Mouse (Mus musculus): ENCODE results near the gene Pabpc4. TPM values are rescaled to one million over a fixed set of nuclear protein-coding genes. Genes with fewer than 3 reads are reported as not detected.
A peak's percentile ranks its signal among the peaks of the same experiment; 100 is the strongest.
"Not testable (repeated sequence)": the region's sequence is repeated elsewhere in the genome, so short reads cannot be mapped to it uniquely, and the experiment has no call there.

Gene Pabpc4
- total and polyA plus RNA-seq, 3 experiments: 394 to 684 TPM; not detected in 1

- no peaks in the 10 kb centered on the region for H3K9me3 ChIP-seq (replicated peaks; ENCODE audit: insufficient read depth, low read length)
- H3K4me1 ChIP-seq (ENCODE audit: control insufficient read depth in 1 of 2, insufficient read depth in 2 of 2, low read length in 2 of 2): no peaks in the 10 kb centered on the region
- no peak overlapping the region for H3K4me3 ChIP-seq (ENCODE audit: control insufficient read depth in 1 of 2, insufficient read depth in 1 of 2, low read depth in 2 of 2, low read length in 2 of 2)
- H3K79me2 ChIP-seq (ENCODE audit: control insufficient read depth, insufficient read depth, low read length, poor library complexity): no peaks in the 10 kb centered on the region
- peak; percentile 27 for DNase-seq (ENCODE audit: low read depth, low spot score)
- H3K9ac ChIP-seq (ENCODE audit: control insufficient read depth, low read depth, low read length, poor library complexity, severe bottlenecking): no peak overlapping the region
- no peak overlapping the region for H3K27ac ChIP-seq (ENCODE audit: control insufficient read depth, low read depth, low read length)
- H3K27me3 ChIP-seq (ENCODE audit: control insufficient read depth in 1 of 2, insufficient read depth in 2 of 2, low read length in 2 of 2): no peaks in the 10 kb centered on the region
- no peak for TF ChIP-seq POLR2AphosphoS2 (IDR thresholded peaks at IDR 0.05; ENCODE audit: low read length)
- TF ChIP-seq MXI1 (IDR thresholded peaks at IDR 0.05; ENCODE audit: low read depth, low read length): no peak
- TF ChIP-seq SMC3 (IDR thresholded peaks at IDR 0.05; ENCODE audit: low read depth, low read length): peak; percentile 30; the same call in 1 of the 2 replicates
- TF ChIP-seq ZC3H11A (IDR thresholded peaks at IDR 0.05; ENCODE audit: low read depth, low read length): 0 out of 2 replicates have a peak, but pooled peaks have one; percentile 11
- peak; percentile 21 to 40 (median 38); a peak in 5 of 6 replicates for TF ChIP-seq CTCF (IDR thresholded peaks at IDR 0.05 in 2 of 3, conservative IDR thresholded peaks at IDR 0.05 in 1 of 3; ENCODE audit: control insufficient read depth in 1 of 3, insufficient read depth in 1 of 3, low read depth in 2 of 3, low read length in 3 of 3, poor library complexity in 1 of 3, severe bottlenecking in 1 of 3)
- TF ChIP-seq MAZ (IDR thresholded peaks at IDR 0.05; ENCODE audit: low read depth, low read length): no peak
- no peak for TF ChIP-seq TCF12 (IDR thresholded peaks at IDR 0.05; ENCODE audit: low read depth, low read length)
- no peak for TF ChIP-seq CHD1 (IDR thresholded peaks at IDR 0.05; ENCODE audit: low read depth, low read length)
- no peak for TF ChIP-seq POLR2A (IDR thresholded peaks at IDR 0.05; ENCODE audit: control insufficient read depth in 1 of 2, insufficient read depth in 1 of 2, low read depth in 1 of 2, low read length in 2 of 2, poor library complexity in 1 of 2)
- H3K36me3 ChIP-seq (ENCODE audit: control insufficient read depth in 1 of 2, insufficient read depth in 2 of 2, low read length in 2 of 2): no peaks in the 10 kb centered on the region
Observed at GRCm38 (mm10) chr4:123333151-123333550, 71.0 kb downstream of the Pabpc4 start.

- Histone ChIP-seq H3K27ac (ENCODE audit: control insufficient read depth, low read depth, low read length) (no peak overlapping the region), H3K9ac (ENCODE audit: control insufficient read depth, low read depth, low read length, poor library complexity, severe bottlenecking) (no peak overlapping the region), H3K27me3 (ENCODE audit: control insufficient read depth in 1 of 2, insufficient read depth in 2 of 2, low read length in 2 of 2) (no peaks in the 10 kb centered on the region), H3K4me1 (ENCODE audit: control insufficient read depth in 1 of 2, insufficient read depth in 2 of 2, low read length in 2 of 2) (no peaks in the 10 kb centered on the region), H3K79me2 (ENCODE audit: control insufficient read depth, insufficient read depth, low read length, poor library complexity) (no peaks in the 10 kb centered on the region), H3K4me3 (ENCODE audit: control insufficient read depth in 1 of 2, insufficient read depth in 1 of 2, low read depth in 2 of 2, low read length in 2 of 2) (no peak overlapping the region), H3K9me3 (replicated peaks; ENCODE audit: insufficient read depth, low read length) (no peaks in the 10 kb centered on the region), H3K36me3 (ENCODE audit: control insufficient read depth in 1 of 2, insufficient read depth in 2 of 2, low read length in 2 of 2) (no peaks in the 10 kb centered on the region)
- TF ChIP-seq MAFK (IDR thresholded peaks at IDR 0.05; ENCODE audit: borderline replicate concordance, low read depth, low read length) (no peak), ELF1 (IDR thresholded peaks at IDR 0.05; ENCODE audit: low read depth, low read length) (no peak), MYC (IDR thresholded peaks at IDR 0.05; ENCODE audit: low read depth, low read length) (no peak), RAD21 (IDR thresholded peaks at IDR 0.05; ENCODE audit: low read depth, low read length) (no peak), POLR2AphosphoS5 (IDR thresholded peaks at IDR 0.05; ENCODE audit: borderline replicate concordance, low read depth, low read length) (no peak)
- DNase-seq (ENCODE audit: low read depth, low spot score): no peak
Observed at GRCm38 (mm10) chr4:123334177-123334576, 72.0 kb downstream of the Pabpc4 start.

DNA sequence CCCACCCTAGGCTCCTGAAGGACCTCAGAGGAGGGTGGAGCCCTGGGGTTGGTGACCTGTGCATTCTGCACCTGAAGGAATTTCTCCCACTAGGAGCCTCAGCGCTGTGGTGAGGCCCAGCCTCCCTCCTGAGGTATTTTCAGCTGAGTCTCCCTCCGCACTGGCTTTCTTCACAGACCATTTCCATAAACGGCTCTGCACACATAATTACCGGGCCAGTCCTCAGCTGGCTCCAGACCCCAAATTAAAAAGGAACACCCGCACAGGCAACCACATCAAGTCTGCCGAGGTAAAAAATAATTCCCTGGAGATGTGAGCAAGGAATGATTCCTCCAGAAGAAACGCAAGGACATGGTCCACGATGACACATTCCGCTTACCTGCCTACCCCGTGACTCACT lies 73.1 kb downstream of the Pabpc4 start:
- H3K27ac ChIP-seq (ENCODE audit: control insufficient read depth, low read depth, low read length); H3K4me1 ChIP-seq (ENCODE audit: control insufficient read depth in 1 of 2, insufficient read depth in 2 of 2, low read length in 2 of 2); H3K79me2 ChIP-seq (ENCODE audit: control insufficient read depth, insufficient read depth, low read length, poor library complexity); H3K27me3 ChIP-seq (ENCODE audit: control insufficient read depth in 1 of 2, insufficient read depth in 2 of 2, low read length in 2 of 2); H3K9me3 ChIP-seq (replicated peaks; ENCODE audit: insufficient read depth, low read length); H3K36me3 ChIP-seq (ENCODE audit: control insufficient read depth in 1 of 2, insufficient read depth in 2 of 2, low read length in 2 of 2); H3K4me3 ChIP-seq (ENCODE audit: control insufficient read depth in 1 of 2, insufficient read depth in 1 of 2, low read depth in 2 of 2, low read length in 2 of 2); H3K9ac ChIP-seq (ENCODE audit: control insufficient read depth, low read depth, low read length, poor library complexity, severe bottlenecking); DNase-seq (ENCODE audit: low read depth, low spot score): not testable (repeated sequence)
